Mouse (Mus musculus) heart, adult 11 months (tissue): Measurements from ENCODE around the gene Nes.
A peak's percentile ranks its signal among the peaks of the same experiment; 100 is the strongest.

Experiments
- DNase-seq: peaks from one replicate; pipeline ENCODE4 v3.0.0; 2022

The Nes gene

DNA sequence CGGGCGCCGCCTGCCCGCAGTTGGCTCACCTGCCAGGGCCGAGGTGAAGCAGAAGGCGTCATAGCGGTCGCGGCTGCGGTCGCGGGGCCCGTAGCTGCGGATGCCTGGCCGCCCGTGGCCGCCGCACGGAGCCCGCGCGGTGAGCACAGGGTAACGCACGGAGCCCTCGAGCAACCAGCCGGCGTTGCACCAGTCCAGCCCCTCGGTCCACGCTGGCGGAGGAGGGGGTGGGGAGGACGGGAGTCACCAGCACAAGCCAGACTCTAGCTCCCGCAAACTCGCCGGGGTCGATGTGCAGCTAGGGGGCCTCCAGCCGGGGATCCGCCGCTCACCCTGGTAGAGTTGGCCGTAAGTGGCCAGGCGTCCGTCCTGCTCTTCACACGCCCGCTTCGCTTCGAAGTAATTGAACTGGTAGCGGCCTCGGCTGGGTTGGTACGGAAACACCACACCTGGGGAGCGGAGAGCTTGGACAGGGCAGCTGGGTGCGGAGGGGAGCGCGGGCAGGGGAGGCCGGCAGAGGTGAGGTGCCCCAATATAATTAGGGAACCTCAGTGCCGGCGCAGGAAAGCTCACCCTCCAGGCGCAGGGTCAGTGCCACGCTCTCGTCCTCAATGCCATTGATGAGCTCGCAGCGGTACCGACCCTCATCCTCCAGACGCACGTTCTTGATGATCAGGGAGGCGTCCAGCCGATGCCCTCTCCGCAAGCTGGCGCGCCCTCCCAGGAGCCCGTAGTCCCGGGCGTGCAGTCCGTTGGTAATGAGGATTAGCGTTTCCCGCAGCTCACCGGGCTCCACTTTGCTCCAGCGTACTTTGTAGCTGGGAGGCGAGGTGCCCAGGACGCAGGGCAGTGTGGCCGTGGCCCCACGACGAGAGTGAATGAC lies 52.6 kb downstream of the Nes start:
- peak; percentile 89 for DNase-seq

DNA sequence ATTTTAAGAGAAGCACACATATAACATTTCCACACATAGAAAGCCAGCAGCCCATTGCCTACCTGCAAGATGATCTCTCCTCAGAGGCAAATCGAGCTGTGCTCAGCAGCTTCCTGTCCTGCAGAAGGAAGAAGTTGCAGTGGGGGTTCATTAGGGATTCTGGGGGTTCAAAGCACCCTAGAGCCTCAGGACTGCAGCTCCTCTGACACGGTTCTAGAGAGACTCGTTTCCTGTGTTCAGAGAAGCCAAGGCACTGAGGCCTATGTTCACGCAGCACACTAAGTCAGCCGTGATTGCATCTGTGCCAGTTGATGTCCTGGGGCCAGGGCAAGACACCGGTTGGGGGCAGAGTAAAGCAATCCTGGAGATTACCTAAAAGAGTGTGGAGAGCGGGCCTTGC lies 55.9 kb downstream of the Nes start:
- DNase-seq: peak; percentile 71

DNA sequence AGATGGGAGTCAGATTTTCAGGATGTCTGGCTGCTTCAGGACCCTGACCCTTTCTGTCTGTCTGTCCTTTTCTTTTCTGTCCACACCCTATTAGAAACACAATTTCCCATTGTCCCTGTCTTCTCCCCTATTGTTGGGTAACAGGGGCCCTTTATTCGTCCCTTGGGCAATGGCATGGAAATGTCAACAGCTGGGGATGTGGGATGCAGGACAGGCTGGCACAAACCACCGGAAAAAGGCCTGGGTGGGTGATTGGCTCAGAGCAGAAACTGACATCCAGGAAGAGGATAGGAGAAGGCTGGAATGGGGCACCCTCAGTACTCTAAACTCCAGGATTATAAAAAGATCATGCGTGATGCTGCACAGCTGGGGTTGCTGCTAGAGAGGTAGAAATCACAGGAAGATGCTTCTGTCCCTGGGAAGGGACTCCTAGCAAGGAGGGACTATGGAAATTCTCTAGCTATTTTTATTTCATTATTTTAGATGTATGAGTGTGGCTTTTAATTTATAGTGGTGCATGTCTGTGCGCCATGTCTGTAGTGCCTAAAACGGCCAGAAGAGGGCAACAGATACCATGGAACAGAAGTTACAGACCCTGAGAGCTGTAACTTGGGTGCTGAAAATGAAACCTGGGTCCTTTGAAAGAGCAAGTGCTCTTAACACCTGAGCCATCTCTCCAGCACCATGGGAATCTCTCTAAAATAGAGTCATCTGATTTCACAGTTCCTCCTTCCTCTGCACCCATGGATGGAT lies 56.7 kb downstream of the Nes start, which contains the start of gene Hapln2:
Gene Hapln2, minus strand, starts transcription at position 150 of the 753 bp plus-strand sequence.
- DNase-seq: no peak
